Mouse (Mus musculus) ES-Bruce4 (cell line): ENCODE measurements around the gene Cnfn. TPM values are rescaled to one million over a fixed set of nuclear protein-coding genes. Genes with fewer than 3 reads are reported as not detected.

ENCODE experiments used
- H3K27ac ChIP-seq: 2 replicates; pipeline ENCODE4 v1.5.1; 2012; ENCODE audit warnings: low read length, inconsistent platforms; ENCODE audit not compliant: insufficient read depth
- H3K27me3 ChIP-seq: 2 replicates; pipeline ENCODE4 v1.6.1; 2012; ENCODE audit warnings: mild to moderate bottlenecking, low read length, inconsistent platforms; ENCODE audit not compliant: control insufficient read depth, poor library complexity, insufficient read depth, severe bottlenecking
- H3K36me3 ChIP-seq: 2 replicates; pipeline ENCODE4 v1.6.1; 2012; ENCODE audit warnings: inconsistent platforms, mild to moderate bottlenecking, low read length, moderate library complexity; ENCODE audit not compliant: control insufficient read depth, poor library complexity, insufficient read depth, severe bottlenecking
- H3K4me1 ChIP-seq: one replicate; pipeline ENCODE4 v1.8.1; 2011; ENCODE audit warnings: low read length; ENCODE audit not compliant: control insufficient read depth, insufficient read depth
- H3K4me3 ChIP-seq: 2 replicates; pipeline ENCODE4 v1.5.1; 2011; ENCODE audit warnings: low read depth, mild to moderate bottlenecking, low read length
- H3K9ac ChIP-seq: 2 replicates; pipeline ENCODE4 v1.6.1; 2012; ENCODE audit warnings: low read depth, mild to moderate bottlenecking, inconsistent platforms; ENCODE audit not compliant: poor library complexity, severe bottlenecking
- H3K9me3 ChIP-seq: replicated peaks from 2 replicates; pipeline ENCODE4 v1.6.1; 2012; ENCODE audit warnings: mild to moderate bottlenecking, low read length, inconsistent platforms; ENCODE audit not compliant: control insufficient read depth, poor library complexity, insufficient read depth, severe bottlenecking
- CTCF ChIP-seq: IDR thresholded peaks from one replicate; pipeline ENCODE4 v1.8.1; 2011; ENCODE audit warnings: low read depth, low read length
- EP300 ChIP-seq: IDR thresholded peaks from 2 replicates; pipeline ENCODE4 v1.6.1; 2011; ENCODE audit warnings: low read depth, low read length; ENCODE audit not compliant: insufficient read depth
- POLR2A ChIP-seq: IDR thresholded peaks from one replicate; pipeline ENCODE4 v1.8.1; 2011; ENCODE audit warnings: low read length; ENCODE audit not compliant: insufficient read depth
- polyA plus RNA-seq: library from polyadenylated mRNA; stranded (reverse); fragments of >200 nt; gene quantifications from 2 replicates; pipeline ENCODE4 v1.2.4, GENCODE M21; 2011; ENCODE audit warnings: low read depth; ENCODE audit not compliant: missing spikeins, insufficient read depth, insufficient read length

Cnfn gene
- polyA plus RNA-seq, 1 experiment: not detected

GRCm38 (mm10) chr7:25392851-25393250 is 23.3 kb upstream of the Cnfn start:
- Histone ChIP-seq H3K4me1 (no peaks in the 10 kb centered on the region), H3K27me3 (no peaks in the 10 kb centered on the region), H3K27ac (no peak overlapping the region), H3K4me3 (no peak overlapping the region), H3K9me3 (no peaks in the 10 kb centered on the region), H3K36me3 (no peaks in the 10 kb centered on the region), H3K9ac (no peak overlapping the region)
- TF ChIP-seq EP300: no peak
- no peak for TF ChIP-seq CTCF
- TF ChIP-seq POLR2A: no peak

DNA sequence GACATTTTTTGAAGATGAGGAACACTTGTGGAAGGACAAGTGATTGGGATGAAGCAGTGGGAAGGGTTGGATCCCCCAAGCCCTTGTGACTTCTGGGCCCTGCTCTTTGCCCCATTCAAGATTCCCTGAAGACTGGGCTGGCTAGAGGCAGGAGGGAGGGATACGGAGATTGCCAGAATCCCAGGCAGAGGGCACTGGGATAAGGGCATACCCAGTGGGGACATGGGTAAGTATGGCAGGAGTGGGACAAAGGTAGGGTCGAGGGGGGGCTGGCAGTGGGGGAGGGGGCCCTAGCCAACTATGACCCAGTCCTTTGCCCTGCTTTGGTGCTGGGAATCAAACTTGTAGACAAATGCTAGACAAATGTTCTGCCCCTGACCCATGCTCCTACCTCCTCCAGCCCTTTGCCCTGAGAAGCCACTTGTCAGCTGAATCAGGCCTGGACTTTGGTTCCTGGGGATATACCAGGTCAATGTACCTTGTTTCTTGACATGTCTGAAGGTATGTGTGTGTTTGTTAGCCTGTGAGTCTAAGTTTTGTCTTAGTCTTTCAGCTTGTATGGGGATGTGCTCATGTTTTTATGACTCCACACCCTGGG is 22.4 kb upstream of the Cnfn start:
- H3K4me3 ChIP-seq: no peak overlapping the region
- no peaks in the 10 kb centered on the region for H3K9me3 ChIP-seq
- no peaks in the 10 kb centered on the region for H3K36me3 ChIP-seq
- no peak overlapping the region for H3K27ac ChIP-seq
- no peaks in the 10 kb centered on the region for H3K4me1 ChIP-seq
- H3K9ac ChIP-seq: no peak overlapping the region
- TF ChIP-seq POLR2A (no peak), CTCF (no peak)
- H3K27me3 ChIP-seq: no peaks in the 10 kb centered on the region

GRCm38 (mm10) chr7:25390986-25391385 is 21.5 kb upstream of the Cnfn start:
- Histone ChIP-seq H3K4me3 (no peak overlapping the region), H3K9me3 (no peaks in the 10 kb centered on the region), H3K9ac (no peak overlapping the region), H3K27me3 (no peaks in the 10 kb centered on the region), H3K27ac (no peak overlapping the region), H3K36me3 (no peaks in the 10 kb centered on the region), H3K4me1 (no peaks in the 10 kb centered on the region)
- TF ChIP-seq EP300 (no peak), POLR2A (no peak), CTCF (no peak)

DNA sequence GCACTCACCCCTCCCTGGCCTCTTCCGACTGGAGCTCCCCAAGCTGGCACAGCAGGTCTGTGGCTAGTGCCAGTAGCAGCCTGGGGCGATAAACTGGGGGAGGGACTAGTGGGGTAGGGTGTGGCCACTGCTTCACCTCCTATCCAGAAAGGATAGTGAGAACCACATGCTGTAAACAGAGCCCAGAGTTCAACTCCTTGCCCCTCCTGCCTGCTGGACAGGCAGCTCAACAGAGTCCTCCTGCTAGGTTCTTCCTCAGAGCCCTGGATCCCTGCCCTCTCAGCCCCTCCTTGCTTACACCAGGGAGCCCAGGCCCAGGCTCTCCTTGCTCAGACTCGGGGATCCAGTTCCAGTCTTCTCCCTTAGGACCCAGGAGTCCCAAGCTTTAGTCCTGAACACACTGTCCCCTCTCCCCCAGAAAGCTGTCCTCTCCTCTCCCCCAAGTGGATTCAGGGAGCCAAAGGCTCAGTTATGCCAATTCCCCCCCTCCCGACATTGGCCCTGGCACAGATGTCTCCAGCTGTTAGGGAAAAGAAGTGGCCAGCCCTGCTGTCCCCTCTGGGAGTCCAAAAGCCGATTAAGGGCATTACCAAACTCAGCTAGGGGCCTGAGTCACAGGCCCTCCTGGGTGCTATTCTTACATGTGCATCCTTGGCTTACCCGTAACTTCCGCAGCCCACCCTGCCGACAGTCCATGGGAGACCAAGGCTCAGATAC is 20.7 kb upstream of the Cnfn start:
- Histone ChIP-seq H3K4me1 (no peaks in the 10 kb centered on the region), H3K9ac (no peak overlapping the region), H3K9me3 (no peaks in the 10 kb centered on the region), H3K4me3 (no peak overlapping the region), H3K36me3 (no peaks in the 10 kb centered on the region), H3K27ac (no peak overlapping the region), H3K27me3 (no peaks in the 10 kb centered on the region)
- TF ChIP-seq POLR2A: no peak

- Histone ChIP-seq H3K9me3 (no peaks in the 10 kb centered on the region), H3K27me3 (no peaks in the 10 kb centered on the region), H3K4me3 (no peak overlapping the region), H3K36me3 (no peaks in the 10 kb centered on the region), H3K9ac (no peak overlapping the region), H3K27ac (no peak overlapping the region), H3K4me1 (no peaks in the 10 kb centered on the region)
- TF ChIP-seq EP300 (no peak), CTCF (no peak), POLR2A (no peak)
Measured at GRCm38 (mm10) chr7:25388916-25389315, 19.4 kb upstream of the Cnfn start.

- Histone ChIP-seq H3K4me3 (no peak overlapping the region), H3K36me3 (no peaks in the 10 kb centered on the region), H3K4me1 (no peaks in the 10 kb centered on the region), H3K27me3 (no peaks in the 10 kb centered on the region), H3K9ac (no peak overlapping the region), H3K9me3 (no peaks in the 10 kb centered on the region), H3K27ac (no peak overlapping the region)
- TF ChIP-seq CTCF: no peak
Measured at GRCm38 (mm10) chr7:25387811-25388440, 18.4 kb upstream of the Cnfn start.
